Mouse (Mus musculus) liver, adult 2 months (tissue): ENCODE results near the gene Syt6.

ENCODE experiments used
- CTCF ChIP-seq: fragments of 200-500 bp; IDR thresholded peaks from 2 replicates; pipeline ENCODE4 v1.5.1; 2011; ENCODE audit warnings: low read depth, low read length, control low read depth
- POLR2A ChIP-seq: fragments of 200-500 bp; IDR thresholded peaks from 2 replicates; pipeline ENCODE4 v1.6.1; 2011; ENCODE audit warnings: low read length, control low read depth; ENCODE audit not compliant: insufficient read depth; ENCODE audit errors: extremely low read depth

GRCm38 (mm10) chr3:103574566-103575155 is 370 bp upstream of the Syt6 start:
- TF ChIP-seq POLR2A: no peak
- TF ChIP-seq CTCF: no peak
